In genomic region chr10:96697781-96698180, GRCm38 (mm10) we compare ENCODE assay signal across 9 mouse cellular contexts.
A peak's percentile ranks its signal among the peaks of the same experiment; 100 is the strongest.
DNase-seq lines count a peak whose midpoint lies in the region; ATAC-seq and TF ChIP-seq lines count a peak whose summit lies in the region.
"Had no signal": no experiment of that assay in that cellular context is flagged by ENCODE, and none has a peak within 500 bp of the region (broad histone marks: within the 10 kb centered on the region; RNA-seq: fewer than 3 reads in every experiment).

No protein-coding gene starts in this region.

- 25% methylated on average over 3 of the region's 3 CpGs for WGBS in kidney, adult 2 months
- 43% methylated on average over 3 of the region's 3 CpGs for WGBS in kidney, embryonic 14.5 days

- H3K36me3 ChIP-seq in kidney, adult 2 months (ENCODE audit: control insufficient read depth, insufficient read depth, low read length): no peaks in the 10 kb centered on the region
- H3K36me3 ChIP-seq in kidney, embryonic 14.5 days (ENCODE audit: control insufficient read depth, insufficient read depth, low read length): no peaks in the 10 kb centered on the region
- H3K36me3 ChIP-seq: intestine, embryonic 15.5 days had no signal

- H3K27me3 ChIP-seq in kidney, adult 2 months (replicated peaks; ENCODE audit: control insufficient read depth, insufficient read depth, low read length): no peaks in the 10 kb centered on the region
- no peaks in the 10 kb centered on the region for H3K27me3 ChIP-seq in kidney, embryonic 14.5 days (ENCODE audit: control insufficient read depth, insufficient read depth, low read length)
- H3K27me3 ChIP-seq: intestine, embryonic 15.5 days had no signal

- TF ChIP-seq POLR2A in kidney, adult 2 months (IDR thresholded peaks at IDR 0.05; ENCODE audit: low read depth, low read length): no peak

- H3K4me3 ChIP-seq in kidney, adult 2 months (ENCODE audit: insufficient read depth, low read depth, low read length): no peak overlapping the region
- H3K4me3 ChIP-seq in kidney, embryonic 14.5 days (ENCODE audit: low read length): no peak overlapping the region
- H3K4me3 ChIP-seq: intestine, embryonic 15.5 days had no signal

- no peak for ATAC-seq in kidney, embryonic 14.5 days (ENCODE audit: low FRiP score, low TSS enrichment)
- ATAC-seq in activated CD4-positive, CD25-positive, alpha-beta regulatory T cell, adult 4 months: peak; percentile 93
- no peak for ATAC-seq in megakaryocyte-erythroid progenitor cell, adult 5-6 weeks (replicated peaks; ENCODE audit: low FRiP score, low TSS enrichment, poor library complexity, severe bottlenecking)
- ATAC-seq: intestine, embryonic 15.5 days had no signal

- TF ChIP-seq CTCF in kidney, adult 2 months (conservative IDR thresholded peaks at IDR 0.05; ENCODE audit: insufficient read depth, insufficient read length, low read depth, low read length): no peak

- no peak overlapping the region for H3K9ac ChIP-seq in kidney, embryonic 14.5 days (ENCODE audit: low read depth, low read length)
- H3K9ac ChIP-seq: intestine, embryonic 15.5 days had no signal

- no peaks in the 10 kb centered on the region for H3K9me3 ChIP-seq in kidney, embryonic 14.5 days (ENCODE audit: control insufficient read depth, low read length)
- H3K9me3 ChIP-seq: intestine, embryonic 15.5 days had no signal

- DNase-seq in kidney, adult 2 months: peak; percentile 77
- peak; percentile 68 for DNase-seq in kidney, adult 9 months
- DNase-seq in thymus, adult 18-20 months: peak; percentile 60 to 78
- no peak for DNase-seq in liver
- no peak for DNase-seq in neural tube, embryonic 10.5 days (ENCODE audit: extremely low spot score, low spot score)

- no peak overlapping the region for H3K4me2 ChIP-seq in kidney, embryonic 14.5 days (replicated peaks; ENCODE audit: low read depth, low read length)
- H3K4me2 ChIP-seq: intestine, embryonic 15.5 days had no signal

- H3K4me1 ChIP-seq in kidney, adult 2 months (ENCODE audit: control insufficient read depth, insufficient read depth, low read length): no peaks in the 10 kb centered on the region
- no peaks in the 10 kb centered on the region for H3K4me1 ChIP-seq in kidney, embryonic 14.5 days (ENCODE audit: control insufficient read depth, insufficient read depth, low read length)

- peak overlapping the region; percentile 88 for H3K27ac ChIP-seq in kidney, adult 2 months (ENCODE audit: insufficient read depth, low read depth, low read length)
- H3K27ac ChIP-seq in kidney, embryonic 14.5 days (ENCODE audit: low read depth, low read length): no peak overlapping the region
- H3K27ac ChIP-seq: intestine, embryonic 15.5 days had no signal

Comparison
In these comparisons a context has a peak if more than half of its experiments do, and no peak if none do; other contexts are left out.
1. DNase-seq: peak in kidney, adult 2 months (single experiment), kidney, adult 9 months (single experiment) and thymus, adult 18-20 months (2 of 2); none in liver (single experiment) and neural tube, embryonic 10.5 days (single experiment).